Mouse (Mus musculus): Measurements from ENCODE around the gene Max. TPM values are rescaled to one million over a fixed set of nuclear protein-coding genes. Genes with fewer than 3 reads are reported as not detected.
A peak's percentile ranks its signal among the peaks of the same experiment; 100 is the strongest.

Gene Max
- polyA plus RNA-seq, 1 experiment from 2014 or later = 26.4 TPM

GRCm38 (mm10) chr12:76920990-76921389 is 41.0 kb downstream of the Max start:
- no peaks in the 10 kb centered on the region for H3K27me3 ChIP-seq (ENCODE audit: control insufficient read depth, insufficient read depth, low read length)
- H3K27ac ChIP-seq (ENCODE audit: low read depth, low read length) = no peak overlapping the region
- no peak overlapping the region for H3K4me3 ChIP-seq (ENCODE audit: low read depth, low read length)
- no peak for ATAC-seq (replicated peaks; ENCODE audit: insufficient number of reproducible peaks, low FRiP score, low TSS enrichment)
- H3K4me1 ChIP-seq (ENCODE audit: control insufficient read depth, insufficient read depth, low read length) = no peaks in the 10 kb centered on the region
- no peaks in the 10 kb centered on the region for H3K9me3 ChIP-seq (replicated peaks; ENCODE audit: control insufficient read depth, low read length)
- WGBS (ENCODE audit: insufficient replicate concordance) = 76% methylated on average over 8 of the region's 8 CpGs
- no peak overlapping the region for H3K4me2 ChIP-seq
- no peaks in the 10 kb centered on the region for H3K36me3 ChIP-seq (ENCODE audit: control insufficient read depth, insufficient read depth, low read length)
- no peak overlapping the region for H3K9ac ChIP-seq (ENCODE audit: low read depth, low read length)

- Histone ChIP-seq H3K36me3 (ENCODE audit: control insufficient read depth, insufficient read depth, low read length) (no peaks in the 10 kb centered on the region), H3K27ac (ENCODE audit: low read depth, low read length) (no peak overlapping the region), H3K4me1 (ENCODE audit: control insufficient read depth, insufficient read depth, low read length) (no peaks in the 10 kb centered on the region), H3K9ac (ENCODE audit: low read depth, low read length) (no peak overlapping the region), H3K4me2 (no peak overlapping the region), H3K4me3 (ENCODE audit: low read depth, low read length) (no peak overlapping the region), H3K9me3 (replicated peaks; ENCODE audit: control insufficient read depth, low read length) (no peaks in the 10 kb centered on the region), H3K27me3 (ENCODE audit: control insufficient read depth, insufficient read depth, low read length) (no peaks in the 10 kb centered on the region)
- 72% methylated on average over 6 of the region's 6 CpGs for WGBS (ENCODE audit: insufficient replicate concordance)
- no peak for ATAC-seq (replicated peaks; ENCODE audit: insufficient number of reproducible peaks, low FRiP score, low TSS enrichment)
Observed at GRCm38 (mm10) chr12:76920398-76920797, 41.6 kb downstream of the Max start.

GRCm38 (mm10) chr12:76918855-76919254 is 43.1 kb downstream of the Max start:
- H3K36me3 ChIP-seq (ENCODE audit: control insufficient read depth, insufficient read depth, low read length) = peaks cover 3% of the 10 kb centered on the region; the same call in 1 of the 2 replicates
- H3K9ac ChIP-seq (ENCODE audit: low read depth, low read length) = no peak overlapping the region
- ATAC-seq (replicated peaks; ENCODE audit: insufficient number of reproducible peaks, low FRiP score, low TSS enrichment) = no peak
- no peak overlapping the region for H3K27ac ChIP-seq (ENCODE audit: low read depth, low read length)
- H3K27me3 ChIP-seq (ENCODE audit: control insufficient read depth, insufficient read depth, low read length) = no peaks in the 10 kb centered on the region
- H3K9me3 ChIP-seq (replicated peaks; ENCODE audit: control insufficient read depth, low read length) = no peaks in the 10 kb centered on the region
- H3K4me3 ChIP-seq (ENCODE audit: low read depth, low read length) = no peak overlapping the region
- H3K4me2 ChIP-seq = no peak overlapping the region
- WGBS (ENCODE audit: insufficient replicate concordance) = 76% methylated on average over 3 of the region's 3 CpGs
- H3K4me1 ChIP-seq (ENCODE audit: control insufficient read depth, insufficient read depth, low read length) = no peaks in the 10 kb centered on the region

GRCm38 (mm10) chr12:76918113-76918512 is 43.9 kb downstream of the Max start:
- H3K4me1 ChIP-seq (ENCODE audit: control insufficient read depth, insufficient read depth, low read length) = no peaks in the 10 kb centered on the region
- H3K36me3 ChIP-seq (ENCODE audit: control insufficient read depth, insufficient read depth, low read length) = peaks cover 3% of the 10 kb centered on the region; the same call in 1 of the 2 replicates
- no peak for ATAC-seq (replicated peaks; ENCODE audit: insufficient number of reproducible peaks, low FRiP score, low TSS enrichment)
- H3K27ac ChIP-seq (ENCODE audit: low read depth, low read length) = no peak overlapping the region
- H3K4me2 ChIP-seq = no peak overlapping the region
- 81% methylated on average over 6 of the region's 6 CpGs for WGBS (ENCODE audit: insufficient replicate concordance)
- H3K9ac ChIP-seq (ENCODE audit: low read depth, low read length) = no peak overlapping the region
- H3K4me3 ChIP-seq (ENCODE audit: low read depth, low read length) = no peak overlapping the region
- no peaks in the 10 kb centered on the region for H3K9me3 ChIP-seq (replicated peaks; ENCODE audit: control insufficient read depth, low read length)
- H3K27me3 ChIP-seq (ENCODE audit: control insufficient read depth, insufficient read depth, low read length) = no peaks in the 10 kb centered on the region

GRCm38 (mm10) chr12:76916163-76916562 is 45.8 kb downstream of the Max start:
- Histone ChIP-seq H3K4me1 (ENCODE audit: control insufficient read depth, insufficient read depth, low read length) (no peaks in the 10 kb centered on the region), H3K9me3 (replicated peaks; ENCODE audit: control insufficient read depth, low read length) (no peaks in the 10 kb centered on the region), H3K9ac (ENCODE audit: low read depth, low read length) (no peak overlapping the region), H3K27ac (ENCODE audit: low read depth, low read length) (no peak overlapping the region), H3K4me2 (no peak overlapping the region), H3K27me3 (ENCODE audit: control insufficient read depth, insufficient read depth, low read length) (no peaks in the 10 kb centered on the region; the same call in 1 of the 2 replicates), H3K4me3 (ENCODE audit: low read depth, low read length) (no peak overlapping the region), H3K36me3 (ENCODE audit: control insufficient read depth, insufficient read depth, low read length) (peaks cover 3% of the 10 kb centered on the region; the same call in 1 of the 2 replicates)
- 87% methylated on average over 11 of the region's 11 CpGs for WGBS (ENCODE audit: insufficient replicate concordance)
- no peak for ATAC-seq (replicated peaks; ENCODE audit: insufficient number of reproducible peaks, low FRiP score, low TSS enrichment)

DNA sequence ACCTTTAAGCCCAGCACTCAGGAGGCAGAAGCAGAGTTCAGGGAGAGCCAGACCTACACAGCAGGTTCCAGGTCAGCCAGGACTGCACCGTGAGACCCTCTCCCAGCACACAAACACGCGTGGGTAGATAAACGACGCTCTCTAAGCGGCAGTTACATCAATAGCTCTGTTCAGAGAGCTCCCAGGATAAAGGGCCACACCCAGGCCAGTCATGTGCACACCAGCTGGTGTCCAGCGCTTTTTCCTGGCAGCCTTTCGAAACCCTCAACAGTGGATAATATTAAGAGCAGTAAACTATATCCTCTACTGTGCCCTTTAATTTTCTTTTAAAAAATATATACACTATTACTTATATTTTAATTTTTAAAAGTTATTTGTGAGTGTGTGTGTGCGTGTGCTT is 49.8 kb downstream of the Max start:
- Histone ChIP-seq H3K9ac (ENCODE audit: low read depth, low read length) (no peak overlapping the region), H3K4me3 (ENCODE audit: low read depth, low read length) (no peak overlapping the region), H3K27ac (ENCODE audit: low read depth, low read length) (no peak overlapping the region), H3K27me3 (ENCODE audit: control insufficient read depth, insufficient read depth, low read length) (no peaks in the 10 kb centered on the region; the same call in 1 of the 2 replicates), H3K36me3 (ENCODE audit: control insufficient read depth, insufficient read depth, low read length) (peaks cover 3% of the 10 kb centered on the region; the same call in 1 of the 2 replicates), H3K4me1 (ENCODE audit: control insufficient read depth, insufficient read depth, low read length) (peaks cover 7% of the 10 kb centered on the region; the same call in 1 of the 2 replicates), H3K9me3 (replicated peaks; ENCODE audit: control insufficient read depth, low read length) (no peaks in the 10 kb centered on the region), H3K4me2 (no peak overlapping the region)
- 64% methylated on average over 9 of the region's 9 CpGs for WGBS (ENCODE audit: insufficient replicate concordance)
- no peak for ATAC-seq (replicated peaks; ENCODE audit: insufficient number of reproducible peaks, low FRiP score, low TSS enrichment)

DNA sequence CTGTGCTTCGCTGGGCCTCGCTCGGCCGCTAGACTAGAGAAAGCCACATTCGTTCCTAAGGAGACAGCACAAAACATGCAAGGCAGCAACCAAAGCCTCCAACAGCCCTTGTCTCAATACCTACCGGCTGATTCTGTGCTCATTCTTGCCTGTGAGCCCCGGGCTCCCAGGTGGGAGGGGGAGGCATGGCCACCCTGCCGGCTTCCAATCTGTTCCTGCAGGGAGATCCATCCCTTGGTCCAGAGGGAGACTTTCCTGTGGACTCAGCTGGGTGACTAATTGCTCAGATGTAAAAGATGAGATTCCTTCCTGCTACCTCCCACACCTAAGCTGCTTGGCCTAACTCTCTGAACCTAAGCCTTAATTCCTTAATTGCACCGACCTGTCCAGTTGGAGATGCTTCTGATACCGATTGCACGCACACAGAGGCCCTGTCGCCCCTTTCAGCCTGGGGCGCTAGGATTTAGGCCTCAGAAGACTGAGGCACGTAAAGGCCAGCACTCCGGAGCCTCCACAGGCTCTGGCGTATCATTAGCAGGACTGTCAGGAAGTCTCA is 50.8 kb downstream of the Max start:
- 74% methylated on average over 16 of the region's 16 CpGs for WGBS (ENCODE audit: insufficient replicate concordance)
- Histone ChIP-seq H3K27me3 (ENCODE audit: control insufficient read depth, insufficient read depth, low read length) (no peaks in the 10 kb centered on the region; the same call in 1 of the 2 replicates), H3K27ac (ENCODE audit: low read depth, low read length) (no peak overlapping the region), H3K9ac (ENCODE audit: low read depth, low read length) (0 out of 2 replicates have a peak overlapping the region, but pooled peaks have one; percentile 22), H3K4me2 (no peak overlapping the region), H3K4me1 (ENCODE audit: control insufficient read depth, insufficient read depth, low read length) (peaks cover 9% of the 10 kb centered on the region; the same call in 1 of the 2 replicates), H3K4me3 (ENCODE audit: low read depth, low read length) (no peak overlapping the region), H3K36me3 (ENCODE audit: control insufficient read depth, insufficient read depth, low read length) (peaks cover 3% of the 10 kb centered on the region; the same call in 1 of the 2 replicates), H3K9me3 (replicated peaks; ENCODE audit: control insufficient read depth, low read length) (no peaks in the 10 kb centered on the region)
- ATAC-seq (replicated peaks; ENCODE audit: insufficient number of reproducible peaks, low FRiP score, low TSS enrichment) = no peak

- peaks cover 3% of the 10 kb centered on the region; the same call in 1 of the 2 replicates for H3K36me3 ChIP-seq (ENCODE audit: control insufficient read depth, insufficient read depth, low read length)
- H3K9ac ChIP-seq (ENCODE audit: low read depth, low read length) = 0 out of 2 replicates have a peak overlapping the region, but pooled peaks have one; percentile 52
- H3K27me3 ChIP-seq (ENCODE audit: control insufficient read depth, insufficient read depth, low read length) = no peaks in the 10 kb centered on the region; the same call in 1 of the 2 replicates
- H3K27ac ChIP-seq (ENCODE audit: low read depth, low read length) = 0 out of 2 replicates have a peak overlapping the region, but pooled peaks have one; percentile 47
- H3K4me1 ChIP-seq (ENCODE audit: control insufficient read depth, insufficient read depth, low read length) = peaks cover 12% of the 10 kb centered on the region; the same call in 1 of the 2 replicates
- H3K9me3 ChIP-seq (replicated peaks; ENCODE audit: control insufficient read depth, low read length) = no peaks in the 10 kb centered on the region
- 63% methylated on average over 11 of the region's 11 CpGs for WGBS (ENCODE audit: insufficient replicate concordance)
- no peak overlapping the region for H3K4me3 ChIP-seq (ENCODE audit: low read depth, low read length)
- peak; percentile 78 for ATAC-seq (replicated peaks; ENCODE audit: insufficient number of reproducible peaks, low FRiP score, low TSS enrichment)
- H3K4me2 ChIP-seq = peak overlapping the region; percentile 36
Observed at GRCm38 (mm10) chr12:76910258-76910940, 51.6 kb downstream of the Max start.

Measured in heart, embryonic 11.5 days (tissue).